23 mouse cellular contexts compared by ENCODE assay signal in the genomic region with DNA sequence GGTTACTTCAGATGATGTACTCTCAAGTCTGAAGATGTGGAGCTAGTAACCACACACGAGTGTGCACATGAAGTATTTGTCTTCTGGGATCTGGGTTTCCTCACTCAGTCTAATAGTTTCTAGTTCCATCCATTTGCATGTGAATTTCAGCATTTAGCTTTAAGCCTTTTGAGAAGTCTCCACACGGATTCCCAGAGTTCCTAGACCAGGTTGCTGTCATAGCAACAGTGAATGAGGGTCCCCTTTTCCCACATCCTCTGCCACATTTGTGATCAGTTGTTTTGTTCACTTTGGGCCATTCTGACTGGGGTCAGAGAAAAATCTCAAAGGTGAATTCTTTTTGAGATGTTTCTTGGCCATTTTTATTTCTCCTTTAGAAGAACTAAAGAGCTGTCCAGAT.
DNase-seq lines count a peak whose midpoint lies in the region; ATAC-seq and TF ChIP-seq lines count a peak whose summit lies in the region.
"Had no signal": no experiment of that assay in that cellular context is flagged by ENCODE, and none has a peak within 500 bp of the region (broad histone marks: within the 10 kb centered on the region; RNA-seq: fewer than 3 reads in every experiment).

No protein-coding gene starts in this region.

- 13% methylated on average over 2 of the region's 2 CpGs for WGBS in forebrain, embryonic 12.5 days
- 25% methylated on average over 2 of the region's 2 CpGs for WGBS in forebrain, embryonic 11.5 days
- 31% methylated on average over 2 of the region's 2 CpGs for WGBS in hindbrain, embryonic 12.5 days
- WGBS in midbrain, embryonic 14.5 days: 6% methylated on average over 2 of the region's 2 CpGs

- H3K27me3 ChIP-seq in forebrain, embryonic 12.5 days: no peaks in the 10 kb centered on the region
- H3K27me3 ChIP-seq in forebrain, embryonic 11.5 days (ENCODE audit: control insufficient read depth, insufficient read depth, low read length): no peaks in the 10 kb centered on the region
- H3K27me3 ChIP-seq in hindbrain, embryonic 12.5 days: no peaks in the 10 kb centered on the region
- no peaks in the 10 kb centered on the region for H3K27me3 ChIP-seq in midbrain, embryonic 14.5 days (ENCODE audit: control insufficient read depth, insufficient read depth, low read length)
- H3K27me3 ChIP-seq: heart, embryonic 13.5 days; intestine, embryonic 15.5 days; Patski had no signal

- DNase-seq in forebrain, embryonic 11.5 days (ENCODE audit: low spot score): no peak
- no peak for DNase-seq in layer of hippocampus, adult 2 months (ENCODE audit: low spot score in 2 of 2)
- DNase-seq in layer of hippocampus, postnatal 14 days (ENCODE audit: low spot score in 2 of 2): no peak
- DNase-seq in midbrain, embryonic 14.5 days: peak; percentile 44
- DNase-seq in heart, postnatal 36 days: no peak
- DNase-seq in lung, postnatal 25 days (ENCODE audit: low spot score): no peak
- DNase-seq: adrenal gland, postnatal 10 days; cerebellum, adult 11 months; cerebellum, postnatal 10 days; gastrocnemius, adult 2 months; kidney, adult 9 months; kidney, postnatal 25 days; liver, postnatal 0 days; lung, postnatal 10 days had no signal

- no peaks in the 10 kb centered on the region for H3K9me3 ChIP-seq in forebrain, embryonic 12.5 days
- no peaks in the 10 kb centered on the region for H3K9me3 ChIP-seq in forebrain, embryonic 11.5 days (ENCODE audit: control insufficient read depth, low read length)
- no peaks in the 10 kb centered on the region for H3K9me3 ChIP-seq in hindbrain, embryonic 12.5 days (replicated peaks)
- H3K9me3 ChIP-seq in midbrain, embryonic 14.5 days (ENCODE audit: control insufficient read depth, low read length): no peaks in the 10 kb centered on the region
- H3K9me3 ChIP-seq: heart, embryonic 13.5 days; intestine, embryonic 15.5 days; limb, embryonic 10.5 days had no signal

- intact Hi-C loops in heart, postnatal 36 days (cut with DNase I): no loop called here

- TF ChIP-seq CTCF in layer of hippocampus, adult 2 months (conservative IDR thresholded peaks at IDR 0.05): no peak

- ATAC-seq in forebrain, embryonic 12.5 days (ENCODE audit: low FRiP score): 0 out of 2 replicates have a peak, but pooled peaks have one; percentile 44
- ATAC-seq in forebrain, embryonic 11.5 days (replicated peaks; ENCODE audit: low FRiP score): no peak
- ATAC-seq in hindbrain, embryonic 12.5 days (ENCODE audit: low FRiP score): peak; percentile 64
- ATAC-seq in midbrain, embryonic 14.5 days (ENCODE audit: low FRiP score, low TSS enrichment): no peak; the same call in 1 of the 2 replicates
- ATAC-seq: activated CD4-positive, CD25-positive, alpha-beta regulatory T cell, adult 4 months; CD4-positive, CD25-positive, alpha-beta regulatory T cell, adult 4 months; intestine, embryonic 15.5 days; liver, postnatal 0 days; Patski had no signal

- no peak overlapping the region for H3K4me2 ChIP-seq in forebrain, embryonic 12.5 days
- no peak overlapping the region for H3K4me2 ChIP-seq in forebrain, embryonic 11.5 days (ENCODE audit: low read depth, low read length, severe bottlenecking)
- H3K4me2 ChIP-seq in hindbrain, embryonic 12.5 days (replicated peaks): no peak overlapping the region
- no peak overlapping the region for H3K4me2 ChIP-seq in midbrain, embryonic 14.5 days (ENCODE audit: low read length)
- H3K4me2 ChIP-seq: heart, embryonic 13.5 days; intestine, embryonic 15.5 days had no signal

- H3K4me1 ChIP-seq in forebrain, embryonic 12.5 days: peaks cover 22% of the 10 kb centered on the region
- H3K4me1 ChIP-seq in forebrain, embryonic 11.5 days (replicated peaks; ENCODE audit: control insufficient read depth, insufficient read depth, low read length): peaks cover 4% of the 10 kb centered on the region; the same call in 1 of the 2 replicates
- H3K4me1 ChIP-seq in hindbrain, embryonic 12.5 days: peaks cover 3% of the 10 kb centered on the region
- 0 out of 2 replicates have a peak, but pooled peaks cover 2% of the 10 kb centered on the region for H3K4me1 ChIP-seq in midbrain, embryonic 14.5 days (ENCODE audit: control insufficient read depth, insufficient read depth, low read length)
- H3K4me1 ChIP-seq: intestine, embryonic 15.5 days had no signal

- H3K9ac ChIP-seq in forebrain, embryonic 12.5 days: no peak overlapping the region
- H3K9ac ChIP-seq in forebrain, embryonic 11.5 days (ENCODE audit: low read length): no peak overlapping the region
- H3K9ac ChIP-seq in hindbrain, embryonic 12.5 days: no peak overlapping the region
- H3K9ac ChIP-seq in midbrain, embryonic 14.5 days (replicated peaks; ENCODE audit: low read length): no peak overlapping the region
- H3K9ac ChIP-seq: heart, embryonic 13.5 days; intestine, embryonic 15.5 days; liver, postnatal 0 days had no signal

- H3K27ac ChIP-seq in forebrain, embryonic 12.5 days: no peak overlapping the region
- H3K27ac ChIP-seq in forebrain, embryonic 11.5 days (ENCODE audit: low read depth, low read length): no peak overlapping the region
- H3K27ac ChIP-seq in layer of hippocampus, adult 2 months: 0 out of 2 replicates have a peak overlapping the region, but pooled peaks have one; percentile 5
- peak overlapping the region; percentile 35; the same call in 1 of the 2 replicates for H3K27ac ChIP-seq in hindbrain, embryonic 12.5 days
- no peak overlapping the region for H3K27ac ChIP-seq in midbrain, embryonic 14.5 days (replicated peaks; ENCODE audit: low read depth, low read length)
- H3K27ac ChIP-seq: gastrocnemius, adult 2 months; heart, embryonic 13.5 days; intestine, embryonic 15.5 days; left cerebral cortex, adult 2 months; limb, embryonic 10.5 days had no signal

- H3K4me3 ChIP-seq in forebrain, embryonic 12.5 days (replicated peaks): no peak overlapping the region
- H3K4me3 ChIP-seq in forebrain, embryonic 11.5 days (ENCODE audit: low read depth, low read length): no peak overlapping the region
- H3K4me3 ChIP-seq in layer of hippocampus, adult 2 months: no peak overlapping the region
- H3K4me3 ChIP-seq in hindbrain, embryonic 12.5 days: no peak overlapping the region
- H3K4me3 ChIP-seq in midbrain, embryonic 14.5 days (replicated peaks; ENCODE audit: low read depth, low read length): no peak overlapping the region
- H3K4me3 ChIP-seq: gastrocnemius, adult 2 months; heart, embryonic 13.5 days; intestine, embryonic 15.5 days; left cerebral cortex, adult 2 months; limb, embryonic 10.5 days had no signal

- H3K36me3 ChIP-seq in forebrain, embryonic 12.5 days (replicated peaks): no peaks in the 10 kb centered on the region
- no peaks in the 10 kb centered on the region for H3K36me3 ChIP-seq in forebrain, embryonic 11.5 days (ENCODE audit: control insufficient read depth, insufficient read depth, low read length)
- H3K36me3 ChIP-seq in hindbrain, embryonic 12.5 days: no peaks in the 10 kb centered on the region
- no peaks in the 10 kb centered on the region for H3K36me3 ChIP-seq in midbrain, embryonic 14.5 days (ENCODE audit: control insufficient read depth, insufficient read depth, low read length)
- H3K36me3 ChIP-seq: heart, embryonic 13.5 days; intestine, embryonic 15.5 days; limb, embryonic 10.5 days had no signal

Comparison
In these comparisons a context has a peak if more than half of its experiments do, and no peak if none do; other contexts are left out.
1. ATAC-seq: peak in forebrain, embryonic 12.5 days (single experiment) and hindbrain, embryonic 12.5 days (single experiment); none in forebrain, embryonic 11.5 days (single experiment) and midbrain, embryonic 14.5 days (single experiment).
2. H3K27ac ChIP-seq: peak in layer of hippocampus, adult 2 months (single experiment) and hindbrain, embryonic 12.5 days (single experiment); none in forebrain, embryonic 12.5 days (single experiment), forebrain, embryonic 11.5 days (single experiment) and midbrain, embryonic 14.5 days (single experiment).